Mouse (Mus musculus) C2C12 (cell line): ENCODE data around the gene Ckmt2.

Experiments used
- CTCF ChIP-seq: IDR thresholded peaks from one replicate; pipeline ENCODE4 v1.5.1; 2011; ENCODE audit not compliant: control insufficient read depth, insufficient read depth, insufficient read length
- MAX ChIP-seq: IDR thresholded peaks from one replicate; pipeline ENCODE4 v1.6.1; 2011; ENCODE audit warnings: mild to moderate bottlenecking, control low read depth
- MYOD1 ChIP-seq: IDR thresholded peaks from one replicate; pipeline ENCODE4 v1.6.1; 2011; ENCODE audit warnings: low read depth; ENCODE audit not compliant: control insufficient read depth, insufficient read length
- MYOG ChIP-seq: IDR thresholded peaks from one replicate; pipeline ENCODE4 v1.6.1; 2011; ENCODE audit not compliant: control insufficient read depth, insufficient read length; ENCODE audit errors: extremely low read depth
- USF1 ChIP-seq: IDR thresholded peaks from one replicate; pipeline ENCODE4 v1.6.1; 2011; ENCODE audit warnings: low read depth, mild to moderate bottlenecking, control low read depth, moderate library complexity

GRCm38 (mm10) chr13:91826066-91826465, 50.6 kb downstream of the Ckmt2 start:
- no peak for TF ChIP-seq CTCF
- TF ChIP-seq USF1: no peak
- TF ChIP-seq MAX: no peak
- TF ChIP-seq MYOD1: no peak
- no peak for TF ChIP-seq MYOG
